Mouse (Mus musculus) lung, postnatal 0 days (tissue): ENCODE data around the gene Crb3. TPM values are rescaled to one million over a fixed set of nuclear protein-coding genes. Genes with fewer than 3 reads are reported as not detected.

Experiments used
- ATAC-seq: fragments of 200-750 bp; cut with Nextera tagmentation; 2 replicates; pipeline ENCODE4 v1.8.0; 2017; ENCODE audit warnings: moderate library complexity
- DNase-seq: peaks from one replicate; pipeline ENCODE4 v3.0.0-alpha.2; 2016; ENCODE audit warnings: low spot score
- H3K27ac ChIP-seq: fragments of 300-500 bp; sonication (generic); 2 replicates; pipeline ENCODE4 v1.5.1; 2014; ENCODE audit warnings: antibody characterized with exemption, mild to moderate bottlenecking, low read length, mixed read lengths
- H3K27me3 ChIP-seq: fragments of 300-500 bp; sonication (generic); replicated peaks from 2 replicates; pipeline ENCODE4 v1.6.1; 2014; ENCODE audit warnings: low read length, mixed read lengths; ENCODE audit not compliant: insufficient read depth
- H3K36me3 ChIP-seq: fragments of 300-500 bp; sonication (generic); 2 replicates; pipeline ENCODE4 v1.6.1; 2014; ENCODE audit warnings: low read length, mixed read lengths; ENCODE audit not compliant: insufficient read depth
- H3K4me1 ChIP-seq: fragments of 300-500 bp; sonication (generic); 2 replicates; pipeline ENCODE4 v1.6.1; 2014; ENCODE audit warnings: antibody characterized with exemption, low read depth, low read length, mixed read lengths; ENCODE audit not compliant: insufficient read depth
- H3K4me2 ChIP-seq: fragments of 300-500 bp; sonication (generic); replicated peaks from 2 replicates; pipeline ENCODE4 v1.6.1; 2014; ENCODE audit warnings: low read depth, mild to moderate bottlenecking, low read length, moderate library complexity, mixed read lengths
- H3K4me3 ChIP-seq: fragments of 300-500 bp; sonication (generic); 2 replicates; pipeline ENCODE4 v1.5.1; 2014; ENCODE audit warnings: low read depth, low read length
- H3K9ac ChIP-seq: fragments of 300-500 bp; sonication (generic); replicated peaks from 2 replicates; pipeline ENCODE4 v1.6.1; 2014; ENCODE audit warnings: low read depth, mild to moderate bottlenecking
- H3K9me3 ChIP-seq: fragments of 300-500 bp; sonication (generic); 2 replicates; pipeline ENCODE4 v1.6.1; 2016; ENCODE audit warnings: low read length, mixed read lengths
- CTCF ChIP-seq: IDR thresholded peaks from 2 replicates; pipeline ENCODE4 v1.5.1; 2016; ENCODE audit warnings: antibody characterized with exemption, mild to moderate bottlenecking
- EP300 ChIP-seq: IDR thresholded peaks from 2 replicates; pipeline ENCODE4 v1.6.1; 2016; ENCODE audit warnings: antibody characterized with exemption, mild to moderate bottlenecking, control low read depth
- WGBS: fragments of 180-500 bp; shearing (Covaris S2); extraction: QIAGEN DNeasy Blood & Tissue Kit; methylation state at CpG from one replicate; pipeline ENCODE4 v1.1.7; 2014; 5-methylcytosine and 5-hydroxymethylcytosine counted together
- polyA plus RNA-seq: library from polyadenylated mRNA; unstranded; fragments of >200 nt; fragmentation: Nextera tagmentation; extraction: Ambion mirVana; gene quantifications from 2 replicates; pipeline ENCODE4 v1.2.1, GENCODE M21; 2015

Gene Crb3
- polyA plus RNA-seq, 1 experiment from 2014 or later, result 120 TPM

GRCm38 (mm10) chr17:57098321-57098720 is 39.4 kb downstream of the Crb3 start:
- TF ChIP-seq EP300 (no peak), CTCF (no peak)
- WGBS, result 54% methylated on average over 5 of the region's 5 CpGs
- no peaks in the 10 kb centered on the region for H3K9me3 ChIP-seq
- no peaks in the 10 kb centered on the region for H3K27me3 ChIP-seq
- H3K4me1 ChIP-seq, result no peaks in the 10 kb centered on the region
- no peak overlapping the region for H3K4me2 ChIP-seq
- DNase-seq, result no peak
- no peak overlapping the region for H3K27ac ChIP-seq
- no peak for ATAC-seq
- H3K36me3 ChIP-seq, result no peaks in the 10 kb centered on the region
- H3K9ac ChIP-seq, result no peak overlapping the region
- no peak overlapping the region for H3K4me3 ChIP-seq

- H3K27ac ChIP-seq, result no peak overlapping the region
- ATAC-seq (no peak), DNase-seq (no peak)
- no peak overlapping the region for H3K4me3 ChIP-seq
- no peaks in the 10 kb centered on the region for H3K9me3 ChIP-seq
- H3K4me2 ChIP-seq, result no peak overlapping the region
- no peak overlapping the region for H3K9ac ChIP-seq
- TF ChIP-seq CTCF (no peak), EP300 (no peak)
- H3K4me1 ChIP-seq, result no peaks in the 10 kb centered on the region
- H3K27me3 ChIP-seq, result no peaks in the 10 kb centered on the region
- WGBS, result 10% methylated on average over 10 of the region's 10 CpGs
- no peaks in the 10 kb centered on the region for H3K36me3 ChIP-seq
Measured at GRCm38 (mm10) chr17:57099629-57100325, 40.9 kb downstream of the Crb3 start.

- no peak overlapping the region for H3K4me3 ChIP-seq
- H3K9me3 ChIP-seq, result no peaks in the 10 kb centered on the region
- H3K9ac ChIP-seq, result no peak overlapping the region
- no peaks in the 10 kb centered on the region for H3K4me1 ChIP-seq
- ATAC-seq, result no peak
- no peaks in the 10 kb centered on the region for H3K27me3 ChIP-seq
- H3K27ac ChIP-seq, result no peak overlapping the region
- no peaks in the 10 kb centered on the region for H3K36me3 ChIP-seq
- H3K4me2 ChIP-seq, result no peak overlapping the region
- DNase-seq, result no peak
- no peak for TF ChIP-seq CTCF
- no peak for TF ChIP-seq EP300
- 77% methylated on average over 2 of the region's 2 CpGs for WGBS
Measured at GRCm38 (mm10) chr17:57102276-57102675, 43.4 kb downstream of the Crb3 start.

GRCm38 (mm10) chr17:57104496-57104895 is 45.6 kb downstream of the Crb3 start:
- ATAC-seq, result no peak
- Histone ChIP-seq H3K9me3 (no peaks in the 10 kb centered on the region), H3K4me3 (no peak overlapping the region; the same call in 1 of the 2 replicates), H3K36me3 (no peaks in the 10 kb centered on the region), H3K9ac (no peak overlapping the region), H3K27ac (no peak overlapping the region), H3K4me1 (no peaks in the 10 kb centered on the region), H3K4me2 (peak overlapping the region; percentile 87), H3K27me3 (no peaks in the 10 kb centered on the region)
- WGBS, result 49% methylated on average over 4 of the region's 4 CpGs
- DNase-seq, result no peak
- no peak for TF ChIP-seq CTCF
- no peak for TF ChIP-seq EP300

- Histone ChIP-seq H3K27me3 (no peaks in the 10 kb centered on the region), H3K36me3 (no peaks in the 10 kb centered on the region), H3K27ac (no peak within 1 kb of the TSS), H3K4me3 (peak within 1 kb of the TSS; percentile 51), H3K4me1 (no peaks in the 10 kb centered on the region), H3K9me3 (no peaks in the 10 kb centered on the region), H3K4me2 (peak within 1 kb of the TSS; percentile 87), H3K9ac (peak within 1 kb of the TSS; percentile 41)
- ATAC-seq, result peak; percentile 77
- TF ChIP-seq CTCF (no peak), EP300 (no peak)
- 0% methylated on average over 43 of the region's 61 CpGs for WGBS
- peak; percentile 58 for DNase-seq
Measured at GRCm38 (mm10) chr17:57105181-57106034, 46.5 kb downstream of the Crb3 start, which contains the start of gene Tnfsf9. TSS of gene Tnfsf9 (plus strand) at chr17:57105325.

- DNase-seq, result no peak
- H3K9me3 ChIP-seq, result no peaks in the 10 kb centered on the region
- H3K27ac ChIP-seq, result no peak overlapping the region
- H3K36me3 ChIP-seq, result no peaks in the 10 kb centered on the region
- ATAC-seq, result no peak
- H3K9ac ChIP-seq, result no peak overlapping the region
- peak overlapping the region; percentile 51; the same call in 1 of the 2 replicates for H3K4me3 ChIP-seq
- H3K27me3 ChIP-seq, result no peaks in the 10 kb centered on the region
- 14% methylated on average over 9 of the region's 9 CpGs for WGBS
- peak overlapping the region; percentile 87 for H3K4me2 ChIP-seq
- H3K4me1 ChIP-seq, result no peaks in the 10 kb centered on the region
- TF ChIP-seq EP300, result no peak
- TF ChIP-seq CTCF, result no peak
Measured at GRCm38 (mm10) chr17:57106035-57106368, 47.1 kb downstream of the Crb3 start.
